29 mouse cellular contexts compared by ENCODE assay signal in genomic region chr3:129917424-129917823, GRCm38 (mm10). TPM values are rescaled to one million over a fixed set of nuclear protein-coding genes. Genes with fewer than 3 reads are reported as not detected.
DNase-seq lines count a peak whose midpoint lies in the region; ATAC-seq lines count a peak whose summit lies in the region.
"Had no signal": no experiment of that assay in that cellular context is flagged by ENCODE, and none has a peak within 500 bp of the region (broad histone marks: within the 10 kb centered on the region; RNA-seq: fewer than 3 reads in every experiment).

No protein-coding gene starts in this region.

- no peak overlapping the region for H3K4me3 ChIP-seq in heart, embryonic 11.5 days (ENCODE audit: low read depth, low read length)
- H3K4me3 ChIP-seq: embryonic facial prominence, embryonic 12.5 days; embryonic facial prominence, embryonic 15.5 days; gastrocnemius, adult 2 months; heart, embryonic 12.5 days; heart, embryonic 15.5 days; hindbrain, embryonic 10.5 days; hindbrain, embryonic 13.5 days had no signal

- 69% methylated on average over 3 of the region's 3 CpGs for WGBS in heart, embryonic 11.5 days (ENCODE audit: insufficient replicate concordance)

- DNase-seq in adrenal gland, adult (ENCODE audit: inconsistent age in 2 of 2, low spot score in 1 of 2), result peak; percentile 43 to 66
- DNase-seq in adrenal gland, adult 18-20 months (ENCODE audit: low spot score in 2 of 2), result no peak
- peak; percentile 28 for DNase-seq in heart, adult 11 months
- peak; percentile 42 for DNase-seq in Muller cell, postnatal 12 days (ENCODE audit: inconsistent ontology term)
- no peak for DNase-seq in ovary, postnatal 14 days (ENCODE audit: low spot score)
- DNase-seq: adrenal gland, postnatal 36 days; B cell, adult 2 months; cerebellum, adult 11 months; cerebellum, adult 2 months; cerebellum, adult 9-11 months; cerebellum, postnatal 25 days; forebrain, postnatal 0 days; gastrocnemius, adult 2 months; gastrocnemius, postnatal 14 days; heart, adult 18-20 months; heart, postnatal 10 days; heart, postnatal 36 days; kidney, adult 2 months had no signal

- H3K27me3 ChIP-seq in heart, embryonic 11.5 days (ENCODE audit: control insufficient read depth, insufficient read depth, low read length), result no peaks in the 10 kb centered on the region
- H3K27me3 ChIP-seq: embryonic facial prominence, embryonic 12.5 days; embryonic facial prominence, embryonic 15.5 days; heart, embryonic 12.5 days; heart, embryonic 15.5 days; hindbrain, embryonic 13.5 days had no signal

- H3K27ac ChIP-seq in heart, embryonic 11.5 days (ENCODE audit: low read depth, low read length), result no peak overlapping the region
- H3K27ac ChIP-seq: embryonic facial prominence, embryonic 12.5 days; embryonic facial prominence, embryonic 15.5 days; gastrocnemius, adult 2 months; heart, embryonic 15.5 days; hindbrain, embryonic 10.5 days; hindbrain, embryonic 13.5 days had no signal

- H3K36me3 ChIP-seq in heart, embryonic 11.5 days (ENCODE audit: control insufficient read depth, insufficient read depth, low read length), result no peaks in the 10 kb centered on the region

- H3K9ac ChIP-seq in heart, embryonic 11.5 days (ENCODE audit: low read depth, low read length), result no peak overlapping the region
- H3K9ac ChIP-seq: embryonic facial prominence, embryonic 12.5 days; embryonic facial prominence, embryonic 15.5 days; forebrain, postnatal 0 days; heart, embryonic 12.5 days; heart, embryonic 15.5 days; hindbrain, embryonic 13.5 days had no signal

- no peak for ATAC-seq in heart, embryonic 11.5 days (replicated peaks; ENCODE audit: insufficient number of reproducible peaks, low FRiP score, low TSS enrichment)
- ATAC-seq in inflammation-experienced regulatory T-cells, adult 6 months, result no peak
- ATAC-seq: CD4-positive, CD25-positive, alpha-beta regulatory T cell, adult 4 months; forebrain, postnatal 0 days; intestine, postnatal 0 days had no signal

- H3K9me3 ChIP-seq in heart, embryonic 11.5 days (replicated peaks; ENCODE audit: control insufficient read depth, low read length), result no peaks in the 10 kb centered on the region
- H3K9me3 ChIP-seq: embryonic facial prominence, embryonic 12.5 days; embryonic facial prominence, embryonic 15.5 days; heart, embryonic 12.5 days; heart, embryonic 15.5 days; hindbrain, embryonic 10.5 days; hindbrain, embryonic 13.5 days had no signal

- H3K4me1 ChIP-seq in heart, embryonic 11.5 days (ENCODE audit: control insufficient read depth, insufficient read depth, low read length), result no peaks in the 10 kb centered on the region
- H3K4me1 ChIP-seq: embryonic facial prominence, embryonic 12.5 days; embryonic facial prominence, embryonic 15.5 days; heart, embryonic 12.5 days; heart, embryonic 15.5 days; hindbrain, embryonic 10.5 days; hindbrain, embryonic 13.5 days had no signal

- no peak overlapping the region for H3K4me2 ChIP-seq in heart, embryonic 11.5 days
- H3K4me2 ChIP-seq: embryonic facial prominence, embryonic 12.5 days; embryonic facial prominence, embryonic 15.5 days; heart, embryonic 12.5 days; heart, embryonic 15.5 days; hindbrain, embryonic 13.5 days had no signal

RNA-seq across cellular contexts. Expression of gene Casp6, which starts 16.2 kb away (rescaled TPM):
- total RNA-seq in adrenal gland, adult 18-20 months (2021), result 10 to 100 TPM; 20.2 to 39.4 TPM
- 86.7 and 91.9 TPM in 2 replicates for polyA plus RNA-seq in heart, embryonic 11.5 days (2014; fragmentation: Nextera tagmentation; extraction: Ambion mirVana)
- polyA plus RNA-seq in inflammation-experienced regulatory T-cells, adult 6 months (2017; shearing (Covaris generic)), result 10 to 100 TPM; 55.2 to 62.2 (median 60.7) TPM

RNA-seq across cellular contexts. Expression of gene Pla2g12a, which starts 39.0 kb away (rescaled TPM):
- total RNA-seq in adrenal gland, adult 18-20 months (2021), result 10 to 100 TPM; 44.9 to 49.5 TPM
- 58.8 and 61.0 TPM in 2 replicates for polyA plus RNA-seq in heart, embryonic 11.5 days (2014; fragmentation: Nextera tagmentation; extraction: Ambion mirVana)
- polyA plus RNA-seq in inflammation-experienced regulatory T-cells, adult 6 months (2017; shearing (Covaris generic)), result 1 to 10 TPM in 2 of 3 experiments, under 1 TPM in 1; 0.92 to 2.5 (median 1.1) TPM

RNA-seq across cellular contexts. Expression of gene Mcub, which starts 52.6 kb away (rescaled TPM):
- total RNA-seq in adrenal gland, adult 18-20 months (2021), result 10 to 100 TPM in 1 of 2 experiments, 1 to 10 TPM in 1; 7.7 to 13.1 TPM
- 4.2 and 4.3 TPM in 2 replicates for polyA plus RNA-seq in heart, embryonic 11.5 days (2014; fragmentation: Nextera tagmentation; extraction: Ambion mirVana)
- polyA plus RNA-seq in inflammation-experienced regulatory T-cells, adult 6 months (2017; shearing (Covaris generic)), result 10 to 100 TPM; 19.8 to 26.4 (median 20.9) TPM
- total RNA-seq: MEL had no signal

Comparison
In these comparisons a context has a peak if more than half of its experiments do, and no peak if none do; other contexts are left out.
1. DNase-seq: peak in adrenal gland, adult (2 of 2), heart, adult 11 months (single experiment) and Muller cell, postnatal 12 days (single experiment); none in adrenal gland, adult 18-20 months (0 of 2) and ovary, postnatal 14 days (single experiment).
2. RNA of gene Pla2g12a, which starts 39.0 kb away (polyA plus RNA-seq): 58.8 to 61.0 TPM in heart, embryonic 11.5 days; 0.92 to 2.5 TPM in inflammation-experienced regulatory T-cells, adult 6 months; every median in the first group is over 10 times any median in the second.